Mouse (Mus musculus): ENCODE data around the gene Prima1.

Gene Prima1

GRCm38 (mm10) chr12:103226121-103226520 is 15.8 kb downstream of the Prima1 start:
- DNase-seq (ENCODE audit: low spot score) = no peak

- no peak for DNase-seq (ENCODE audit: low spot score)
These were observed 18.3 kb downstream of the Prima1 start for GRCm38 (mm10) chr12:103223671-103224070.

- no peak for DNase-seq (ENCODE audit: low spot score)
These were observed 25.9 kb downstream of the Prima1 start for GRCm38 (mm10) chr12:103215877-103216610.

- no peak for DNase-seq (ENCODE audit: low spot score)
These were observed 27.2 kb downstream of the Prima1 start for GRCm38 (mm10) chr12:103214797-103215196.

- peak; percentile 57 for DNase-seq (ENCODE audit: low spot score)
These were observed 27.7 kb downstream of the Prima1 start for GRCm38 (mm10) chr12:103214270-103214669.

GRCm38 (mm10) chr12:103213591-103213990 is 28.4 kb downstream of the Prima1 start:
- DNase-seq (ENCODE audit: low spot score) = no peak

- peak; percentile 14 for DNase-seq (ENCODE audit: low spot score)
These were observed 30.9 kb downstream of the Prima1 start for GRCm38 (mm10) chr12:103211078-103211477.

- DNase-seq (ENCODE audit: low spot score) = no peak
These were observed 32.4 kb downstream of the Prima1 start for GRCm38 (mm10) chr12:103209581-103209980.

GRCm38 (mm10) chr12:103205561-103205960 is 36.4 kb downstream of the Prima1 start:
- no peak for DNase-seq (ENCODE audit: low spot score)

- peak; percentile 31 for DNase-seq (ENCODE audit: low spot score)
These were observed 39.1 kb downstream of the Prima1 start for GRCm38 (mm10) chr12:103202592-103203544.

- no peak for DNase-seq (ENCODE audit: low spot score)
These were observed 49.0 kb downstream of the Prima1 start for GRCm38 (mm10) chr12:103192996-103193395.

- no peak for DNase-seq (ENCODE audit: low spot score)
These were observed 52.2 kb downstream of the Prima1 start for GRCm38 (mm10) chr12:103189771-103190170.

GRCm38 (mm10) chr12:103188223-103188622 is 53.7 kb downstream of the Prima1 start:
- DNase-seq (ENCODE audit: low spot score) = no peak

GRCm38 (mm10) chr12:103187020-103187419 is 54.9 kb downstream of the Prima1 start:
- no peak for DNase-seq (ENCODE audit: low spot score)

- DNase-seq (ENCODE audit: low spot score) = no peak
These were observed 58.9 kb downstream of the Prima1 start for GRCm38 (mm10) chr12:103183057-103183456.

- DNase-seq (ENCODE audit: low spot score) = no peak
These were observed 73.1 kb downstream of the Prima1 start for GRCm38 (mm10) chr12:103168892-103169291.

GRCm38 (mm10) chr12:103164101-103165030 is 77.6 kb downstream of the Prima1 start:
- no peak for DNase-seq (ENCODE audit: low spot score)

- no peak for DNase-seq (ENCODE audit: low spot score)
These were observed 78.4 kb downstream of the Prima1 start for GRCm38 (mm10) chr12:103163596-103163995.

GRCm38 (mm10) chr12:103160721-103161120 is 81.2 kb downstream of the Prima1 start:
- no peak for DNase-seq (ENCODE audit: low spot score)

GRCm38 (mm10) chr12:103159016-103159415 is 82.9 kb downstream of the Prima1 start:
- no peak for DNase-seq (ENCODE audit: low spot score)

GRCm38 (mm10) chr12:103157129-103157910 is 84.6 kb downstream of the Prima1 start:
- DNase-seq (ENCODE audit: low spot score) = no peak
